Mouse (Mus musculus): ENCODE results near the gene Gbp5.
A peak's percentile ranks its signal among the peaks of the same experiment; 100 is the strongest.
"Not testable (repeated sequence)": the region's sequence is repeated elsewhere in the genome, so short reads cannot be mapped to it uniquely, and the experiment has no call there.

The Gbp5 gene

DNA sequence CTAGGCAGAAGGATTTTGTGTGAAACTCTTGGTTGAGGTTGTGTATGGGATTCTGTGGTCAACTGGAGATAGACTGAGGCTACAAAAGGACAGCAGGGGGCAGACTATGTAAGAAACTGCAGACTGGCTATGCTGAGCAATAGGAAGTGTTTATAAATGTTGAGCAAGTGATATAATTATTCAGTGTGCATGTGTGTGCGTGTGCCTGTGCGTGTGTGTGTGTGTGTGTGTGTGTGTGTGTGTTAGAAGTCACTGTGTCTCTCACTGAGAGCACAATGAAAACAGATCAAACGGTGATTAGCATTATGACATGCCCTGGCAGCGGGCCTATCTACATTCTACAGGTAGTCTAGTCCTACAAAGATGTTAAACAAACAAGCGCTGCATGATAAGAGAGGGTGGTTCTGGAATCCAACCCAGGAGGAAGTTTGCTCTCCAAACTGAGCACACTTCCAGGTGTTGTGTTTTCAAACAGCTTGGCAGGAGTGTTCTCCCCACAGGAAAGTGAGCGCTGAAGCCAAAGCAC, at the start of gene Gbp5:
Gene Gbp5 (plus strand): TSS at position 443 of the 526 bp plus-strand sequence.
- DNase-seq: peak; percentile 40 to 57

DNA sequence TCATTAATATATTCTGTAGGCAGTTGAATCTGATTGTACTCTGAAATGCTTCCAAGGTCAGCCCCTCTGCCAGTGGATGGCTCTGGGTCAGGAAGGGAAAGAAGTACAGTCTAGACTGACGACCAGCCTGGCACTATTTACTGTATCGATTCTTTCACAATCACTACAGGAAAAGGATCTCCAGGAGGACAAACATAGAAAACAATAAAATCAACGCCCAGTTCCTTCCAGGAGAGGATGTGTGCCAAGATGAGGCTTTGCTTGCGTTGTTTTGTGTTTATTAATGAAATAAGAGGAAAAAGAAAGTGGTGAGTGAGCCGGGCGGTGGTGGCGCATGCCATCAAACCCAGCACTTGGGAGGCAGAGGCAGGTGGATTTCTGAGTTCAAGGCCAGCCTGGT, 39.6 kb upstream of the Gbp5 start:
- DNase-seq: no peak

DNA sequence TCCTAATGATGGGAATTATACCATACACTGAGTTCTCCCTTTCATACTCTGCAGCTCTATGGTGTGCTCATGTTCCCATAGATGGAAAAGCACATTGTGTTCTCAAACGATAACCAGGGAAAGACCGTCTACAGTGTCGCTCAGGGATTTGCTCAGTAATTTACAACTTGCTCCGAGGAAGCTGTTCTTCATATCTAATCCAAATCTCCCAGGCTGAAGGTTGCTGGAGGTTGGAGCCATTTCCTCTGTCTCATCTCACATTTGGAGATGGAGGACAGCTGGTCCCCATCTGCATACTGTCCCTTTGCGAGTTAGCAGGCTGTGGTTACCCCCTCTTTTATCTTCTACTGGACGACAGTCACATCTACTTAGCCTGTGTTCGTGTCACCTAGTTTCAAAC, 34.5 kb upstream of the Gbp5 start:
- no peak for DNase-seq

DNA sequence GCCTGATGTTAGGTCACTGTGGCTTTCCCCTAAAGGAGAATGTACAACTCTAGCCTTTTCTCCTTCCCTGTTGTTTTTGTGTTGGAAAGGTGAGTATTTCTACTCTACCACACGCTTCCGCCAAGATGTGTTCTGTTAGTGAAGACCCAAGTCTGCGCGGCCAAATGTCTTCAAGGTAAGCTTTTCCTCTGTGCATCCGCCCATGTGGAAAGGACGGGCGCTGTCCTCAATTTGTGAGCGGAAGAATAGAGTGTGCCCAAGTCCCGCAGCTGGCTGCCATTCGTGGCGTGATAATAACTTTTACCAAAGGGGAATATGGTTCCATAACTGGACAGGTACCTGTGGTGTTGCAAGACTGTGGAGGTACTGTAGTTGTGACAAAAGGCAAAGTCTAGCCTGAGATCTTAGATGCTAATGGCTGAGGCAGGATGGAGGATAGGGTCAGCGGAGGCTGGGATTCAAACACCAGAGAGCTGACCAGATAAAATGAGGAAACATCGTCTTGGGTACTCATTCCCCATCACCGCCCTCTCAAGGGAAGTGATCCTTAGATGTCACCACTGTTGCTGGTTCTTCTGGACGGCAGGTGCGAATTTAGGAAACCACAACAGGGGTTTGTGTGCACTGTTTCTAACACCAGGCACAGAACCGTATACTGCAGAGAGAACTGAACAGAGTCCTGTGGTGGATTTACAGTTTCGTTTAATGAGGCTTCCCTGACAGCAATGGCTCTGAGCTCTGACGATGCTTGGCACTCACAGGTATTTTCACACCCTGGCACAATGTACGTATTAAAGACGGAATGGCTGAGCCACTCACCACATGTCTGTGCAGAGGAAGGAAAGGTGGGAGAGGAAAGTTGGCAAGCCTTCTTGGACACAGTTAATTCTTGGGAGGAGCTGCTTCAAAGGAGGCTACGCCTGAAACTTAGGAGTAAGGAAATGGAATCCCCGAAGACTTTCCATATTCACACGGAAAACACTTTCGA, 30.7 kb upstream of the Gbp5 start:
- no peak for DNase-seq

DNA sequence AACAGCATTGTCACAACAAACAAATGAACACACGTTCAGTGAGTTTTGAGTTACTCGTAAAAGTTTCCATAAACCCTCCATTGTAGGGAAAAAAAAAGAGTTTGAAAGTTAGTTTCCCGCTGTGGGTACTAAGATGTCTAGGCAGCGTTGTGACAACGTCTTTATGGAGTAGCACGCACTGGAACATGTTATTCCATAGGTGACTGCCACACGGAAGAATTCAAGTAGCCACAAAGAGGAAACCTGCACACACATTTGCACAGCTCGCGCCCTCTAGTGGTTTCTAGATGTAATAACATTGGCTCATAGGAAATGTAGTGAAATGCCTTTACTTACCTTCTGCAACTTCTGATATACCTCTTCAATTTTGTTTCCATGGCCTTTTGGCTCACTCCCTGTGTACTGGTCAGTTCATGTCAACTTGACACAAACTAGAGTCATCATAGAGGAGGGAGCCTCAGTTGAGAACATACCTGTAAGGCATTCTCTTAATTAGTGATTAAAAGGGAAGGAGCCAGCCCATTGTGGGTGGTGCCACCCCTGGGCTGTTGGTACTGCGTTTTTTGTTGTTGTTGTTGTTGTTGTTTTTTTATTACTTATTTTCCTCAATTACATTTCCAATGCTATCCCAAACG, 19.3 kb upstream of the Gbp5 start:
- DNase-seq: no peak

DNA sequence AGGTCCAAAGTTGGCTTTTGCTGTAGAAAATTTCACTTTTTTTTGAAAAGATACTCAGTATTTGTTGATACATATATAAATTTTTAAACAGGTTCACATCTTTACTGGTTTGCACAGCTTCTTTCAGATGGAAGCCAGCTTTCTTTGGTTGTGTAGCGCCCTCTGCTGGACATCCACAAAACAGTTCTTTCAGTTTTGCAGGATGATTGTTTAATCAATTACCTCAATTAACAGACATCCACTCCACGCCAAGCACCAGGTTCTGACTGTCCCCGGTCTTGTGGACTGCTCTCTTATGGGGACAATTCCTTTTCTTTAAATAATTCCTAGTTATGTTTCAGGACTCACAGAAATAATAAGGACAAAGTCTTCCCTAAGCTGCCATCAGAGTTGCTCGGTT, 17.9 kb upstream of the Gbp5 start:
- DNase-seq: peak; percentile 41 to 42

DNA sequence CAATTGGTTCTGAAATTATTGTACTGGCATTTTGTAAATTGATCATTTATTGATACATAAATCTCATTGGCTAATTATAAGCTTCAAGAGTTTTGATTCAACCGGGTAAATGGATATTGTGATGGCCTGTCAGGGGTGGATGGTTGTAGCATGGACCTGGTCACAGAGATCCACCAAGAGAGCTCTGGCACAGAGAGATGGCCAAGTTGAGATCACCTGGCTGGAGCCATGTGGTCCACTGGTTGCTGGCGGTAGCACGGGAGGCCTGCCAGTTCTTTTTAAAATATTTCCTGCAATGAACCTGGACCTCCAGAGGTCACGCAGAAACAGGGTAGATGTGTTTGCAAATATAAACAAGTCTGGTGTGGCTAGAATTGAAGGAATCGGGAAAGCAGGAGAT, 15.9 kb upstream of the Gbp5 start:
- no peak for DNase-seq

DNA sequence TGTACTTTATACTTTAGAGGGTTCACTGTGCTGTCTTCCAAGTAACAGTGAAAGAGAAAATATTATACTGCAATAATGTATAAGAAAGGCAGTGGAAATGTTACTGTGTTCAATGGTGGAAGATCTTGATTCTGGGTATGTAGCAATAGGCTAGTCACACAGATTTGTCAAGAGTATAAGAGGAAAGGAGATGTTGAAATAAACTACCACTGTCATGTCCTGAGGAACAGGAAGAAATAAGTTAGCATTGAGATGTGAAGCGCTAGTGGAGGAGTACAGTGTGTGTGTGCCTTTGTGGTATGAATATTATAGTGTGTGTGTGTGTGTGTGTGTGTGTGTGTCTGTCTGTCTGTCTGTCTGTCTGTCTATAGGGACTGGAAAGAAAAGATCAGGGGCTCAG, 15.4 kb upstream of the Gbp5 start:
- DNase-seq: no peak

DNA sequence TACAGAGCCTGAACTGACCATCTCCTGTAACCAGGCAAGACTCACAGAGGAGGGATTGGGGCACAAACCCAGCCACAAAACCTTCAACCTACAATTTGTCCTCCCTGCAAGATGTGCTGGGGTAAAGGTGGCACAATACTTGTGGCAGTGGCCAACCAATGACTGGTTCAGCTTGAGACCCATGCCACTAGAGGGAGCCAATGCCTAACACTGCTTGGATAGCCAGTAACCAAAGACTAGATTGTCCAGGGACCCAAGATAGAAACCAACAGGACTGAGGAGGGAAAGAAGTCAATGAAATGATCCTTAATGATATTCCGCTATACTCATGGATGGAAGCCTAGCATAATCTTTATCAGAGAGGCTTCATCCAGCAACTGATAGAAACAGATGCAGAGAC, 3.3 kb upstream of the Gbp5 start:
- DNase-seq: peak; percentile 63 to 66

DNA sequence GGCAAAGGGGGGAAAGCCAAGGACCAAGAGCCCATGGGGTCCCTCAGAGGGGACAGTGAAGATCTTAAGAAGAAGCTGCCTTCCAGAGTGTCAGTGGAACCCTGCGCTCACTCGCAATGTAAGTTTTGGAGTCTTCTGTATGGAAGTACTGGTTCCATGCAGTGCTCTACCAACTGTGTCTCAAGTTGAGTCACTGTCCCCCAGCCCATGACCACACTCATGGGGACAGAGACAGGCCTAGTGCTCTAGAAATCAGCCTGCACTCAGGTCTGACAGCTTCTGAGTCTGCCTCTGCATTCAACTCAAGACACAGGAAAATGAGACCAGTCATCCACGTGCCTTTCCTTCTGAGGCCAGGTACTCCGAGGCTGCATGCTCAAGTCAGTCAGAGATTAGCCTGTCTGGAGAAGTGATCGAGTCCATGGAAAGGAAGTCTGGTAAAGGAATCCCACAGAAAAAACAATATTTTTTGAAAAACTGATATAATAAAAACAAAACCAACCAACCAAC, 1.4 kb downstream of the Gbp5 start:
- no peak for DNase-seq

DNA sequence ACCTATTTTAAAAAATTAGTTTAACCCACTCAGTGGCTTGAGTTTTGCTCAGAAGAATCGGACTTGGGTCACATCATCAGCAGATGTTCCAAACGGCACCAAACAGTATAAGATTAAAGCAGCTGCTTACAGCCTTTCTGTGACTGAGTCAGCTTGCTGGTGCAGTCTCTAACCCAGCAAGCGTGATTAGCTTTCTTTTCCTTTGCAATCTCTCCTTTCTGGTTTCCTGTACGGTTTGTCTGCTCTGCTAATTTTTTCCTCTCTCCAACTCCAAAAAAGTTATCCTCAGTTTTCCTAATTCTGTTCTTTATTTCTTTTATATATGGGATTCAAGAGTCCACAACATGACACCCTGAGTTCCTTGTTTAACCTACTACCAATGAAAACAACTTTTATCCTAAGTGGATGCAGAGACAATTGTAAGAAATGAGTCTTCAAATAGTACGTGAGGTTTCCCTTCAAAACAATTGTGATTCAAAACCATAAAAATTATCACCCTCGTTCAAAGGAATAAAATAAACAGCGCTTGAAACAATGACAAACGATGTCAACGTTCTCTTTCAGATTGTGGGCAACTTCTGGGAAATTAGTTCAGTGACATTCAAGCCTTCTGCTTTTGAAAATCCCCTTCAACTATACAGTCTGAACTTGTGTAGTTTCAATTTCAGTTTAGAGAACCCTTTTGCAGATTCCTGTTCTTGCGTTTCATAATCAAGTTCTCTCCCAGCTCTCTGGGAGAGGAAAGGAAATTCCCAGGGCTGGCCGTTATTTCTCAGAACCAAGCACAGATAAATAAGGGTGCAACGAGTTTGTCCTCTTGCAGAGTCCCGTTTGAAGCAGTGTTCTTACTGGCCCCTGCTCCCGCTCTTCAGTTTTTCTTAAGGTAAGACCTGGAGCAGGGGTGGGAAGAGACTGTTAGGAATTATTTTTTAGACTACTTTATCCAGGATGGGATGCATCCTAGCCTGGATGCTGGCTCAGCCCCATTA, 2.6 kb downstream of the Gbp5 start:
- DNase-seq: peak in 1 of 2 experiments; percentile 30

DNA sequence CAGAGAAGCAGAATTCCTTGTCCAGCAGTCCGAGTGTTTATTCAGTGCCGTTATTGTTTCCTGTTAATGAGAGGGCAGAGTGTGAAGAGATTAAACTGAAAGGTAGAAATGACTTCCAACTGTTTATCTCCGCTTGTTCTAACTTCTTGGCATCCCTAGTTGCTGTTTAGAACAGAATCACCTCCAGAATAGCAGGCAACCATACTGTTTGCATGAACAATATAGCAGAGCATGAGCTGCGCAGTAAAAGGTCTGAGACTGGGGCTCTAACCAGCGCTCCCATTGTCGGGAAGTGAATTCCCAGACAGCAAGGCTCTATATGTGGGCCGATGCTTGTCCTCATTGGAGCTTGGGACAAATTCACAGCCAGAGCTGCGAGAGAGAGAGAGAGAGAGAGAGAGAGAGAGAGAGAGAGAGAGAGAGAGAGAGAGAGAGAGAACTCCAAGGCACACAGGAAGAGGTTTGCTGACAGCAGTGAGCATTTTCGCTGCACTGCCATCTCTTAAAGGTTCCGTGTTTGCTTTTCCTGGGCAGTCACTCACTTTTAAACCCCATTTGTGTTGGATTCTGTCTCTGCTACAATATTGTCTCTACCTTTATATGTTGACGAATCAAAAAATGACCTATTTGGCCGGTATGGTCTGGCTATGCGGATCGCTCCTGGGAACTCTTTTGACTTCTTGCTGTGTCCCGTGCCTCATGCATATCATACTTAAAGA, 3.5 kb downstream of the Gbp5 start:
- peak; percentile 25 to 27 for DNase-seq

DNA sequence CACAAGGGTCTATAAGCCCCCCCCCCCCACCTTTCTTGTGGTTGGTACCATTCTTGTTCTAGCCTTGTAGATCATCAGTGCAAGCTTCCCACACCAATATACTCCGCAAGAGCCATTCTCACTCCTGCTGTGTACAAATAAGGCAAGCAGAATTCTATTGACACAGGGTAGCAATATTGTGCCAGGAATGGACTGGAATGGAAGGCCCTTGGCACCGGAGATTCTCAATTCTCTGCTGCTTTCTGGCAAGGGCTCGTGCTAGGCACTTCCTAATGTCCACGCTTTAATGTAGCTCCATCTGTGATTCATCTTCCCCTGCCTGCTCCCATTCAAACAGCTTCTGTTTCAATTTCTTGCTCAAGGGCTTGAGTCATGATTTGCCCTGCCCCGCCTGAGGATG, 5.2 kb downstream of the Gbp5 start:
- DNase-seq: no peak

DNA sequence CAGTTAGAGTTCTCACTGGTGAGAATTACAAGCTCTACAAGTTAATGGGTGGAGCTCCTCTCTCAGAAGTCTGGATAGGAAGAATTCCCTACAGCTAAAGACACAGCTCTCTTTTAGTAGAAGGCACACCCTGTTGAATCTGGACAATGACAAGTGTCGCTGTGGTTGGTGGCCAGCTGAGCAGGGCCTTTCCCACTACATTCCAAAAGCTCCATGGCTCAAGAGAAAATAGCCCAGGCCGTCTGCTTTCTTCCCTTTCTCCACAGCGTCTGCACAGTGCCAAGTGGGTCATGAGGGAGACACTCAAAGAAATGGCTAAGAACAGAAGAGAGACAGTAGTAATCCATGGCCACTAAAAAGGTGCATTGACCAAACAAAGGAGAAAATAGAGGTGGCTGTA, 34.3 kb downstream of the Gbp5 start:
- no peak for DNase-seq

DNA sequence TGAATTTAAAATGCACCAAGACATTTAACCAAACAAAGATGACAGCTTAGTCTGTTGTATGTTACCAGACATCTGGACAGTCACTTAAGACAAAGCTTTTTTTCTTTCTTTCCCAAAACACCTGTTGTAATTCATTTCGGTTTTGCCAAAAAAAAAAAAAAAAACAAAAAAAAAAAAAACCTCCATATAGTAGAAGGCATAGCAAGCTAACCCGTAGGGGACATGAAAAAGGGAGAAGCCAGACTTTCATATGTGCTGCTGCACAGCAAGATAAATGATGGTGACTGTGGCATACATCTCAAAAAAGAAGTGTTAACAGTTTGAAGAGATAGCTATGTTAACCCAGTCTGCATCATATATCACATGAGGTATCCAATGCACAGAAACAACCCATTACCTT, 35.8 kb downstream of the Gbp5 start:
- no peak for DNase-seq

DNA sequence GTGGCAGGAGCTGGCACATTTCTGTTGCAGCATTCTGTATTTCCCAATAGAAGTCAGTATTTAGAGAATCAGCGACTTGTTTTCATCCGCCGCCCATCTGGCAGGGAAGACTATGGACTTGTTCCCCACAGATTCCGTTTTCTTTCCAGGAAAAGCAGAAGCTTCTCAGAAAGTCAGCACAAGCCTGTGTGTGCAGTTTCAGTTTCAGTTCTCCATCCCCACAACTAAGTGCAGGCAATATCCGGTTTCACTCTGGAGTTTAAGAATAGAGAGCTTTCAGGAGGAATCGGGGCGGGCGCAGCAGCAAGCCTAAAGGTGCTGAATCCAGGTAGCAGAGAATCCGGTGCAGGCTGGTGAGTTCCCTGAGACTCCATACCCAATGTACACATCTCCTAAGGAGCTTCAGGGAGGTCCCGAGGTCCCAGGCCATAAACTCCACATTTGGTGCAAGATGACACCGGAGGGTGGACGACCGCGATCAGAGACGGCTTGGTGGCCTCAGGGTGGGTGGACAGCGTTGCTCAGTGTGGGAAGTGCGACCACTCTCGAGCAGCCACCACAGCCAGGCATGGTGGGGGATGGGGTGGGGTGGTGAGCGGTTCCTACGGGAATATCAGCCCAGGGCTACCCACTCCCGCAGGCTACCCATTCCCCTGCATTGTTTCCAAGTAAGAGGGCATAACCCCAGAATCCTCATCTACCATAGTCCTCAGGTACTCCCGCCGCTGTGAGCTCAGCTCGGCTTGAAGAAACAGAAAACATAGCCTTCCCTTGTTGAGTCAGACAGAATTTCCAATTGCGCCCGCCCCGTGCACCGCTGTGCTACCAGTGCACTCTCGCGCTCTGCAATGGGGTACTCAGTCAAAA, 36.5 kb downstream of the Gbp5 start, which contains the start of gene Gbp7:
Gene Gbp7 (plus strand): TSS at position 256 of the 867 bp plus-strand sequence.
- DNase-seq: peak; percentile 50 to 53

DNA sequence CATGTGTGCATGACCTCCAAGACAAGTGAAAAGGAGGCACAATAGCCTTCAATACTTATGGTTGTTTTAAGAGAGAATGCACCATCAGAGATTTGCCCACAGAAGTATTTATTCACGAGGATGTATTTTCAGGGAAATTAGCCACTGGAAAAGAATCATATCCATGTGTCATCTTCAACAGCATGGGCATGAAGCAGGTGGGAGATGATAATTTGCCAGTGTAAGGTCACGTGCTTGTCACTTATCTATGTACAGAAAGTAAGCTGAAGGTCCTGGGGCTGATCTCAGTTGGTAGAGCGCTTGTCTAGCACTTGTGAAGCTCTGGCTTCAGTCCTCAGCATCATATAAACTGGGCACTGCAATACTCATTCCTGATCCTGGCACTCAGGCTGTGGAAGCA, 37.8 kb downstream of the Gbp5 start:
- no peak for DNase-seq

DNA sequence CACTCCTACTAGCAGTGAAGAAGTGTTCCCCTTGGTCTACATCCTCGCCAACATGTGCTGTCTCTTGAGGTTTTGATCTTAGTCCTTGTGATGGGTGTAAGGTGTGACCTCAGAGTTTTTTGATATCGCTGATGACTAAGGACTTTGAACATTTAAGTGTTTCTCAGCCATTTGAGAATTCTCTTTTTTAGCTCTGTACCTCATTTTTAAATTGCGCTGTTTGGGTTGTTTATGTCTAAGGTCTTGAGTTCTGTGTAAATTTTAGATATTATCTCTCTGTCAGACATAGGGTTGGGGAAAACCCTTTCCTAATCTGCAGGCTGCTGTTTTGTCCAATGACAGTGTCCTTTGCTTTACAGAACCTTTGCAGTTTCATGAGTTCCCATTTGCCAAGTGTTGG, 39.4 kb downstream of the Gbp5 start:
- DNase-seq: no peak

DNA sequence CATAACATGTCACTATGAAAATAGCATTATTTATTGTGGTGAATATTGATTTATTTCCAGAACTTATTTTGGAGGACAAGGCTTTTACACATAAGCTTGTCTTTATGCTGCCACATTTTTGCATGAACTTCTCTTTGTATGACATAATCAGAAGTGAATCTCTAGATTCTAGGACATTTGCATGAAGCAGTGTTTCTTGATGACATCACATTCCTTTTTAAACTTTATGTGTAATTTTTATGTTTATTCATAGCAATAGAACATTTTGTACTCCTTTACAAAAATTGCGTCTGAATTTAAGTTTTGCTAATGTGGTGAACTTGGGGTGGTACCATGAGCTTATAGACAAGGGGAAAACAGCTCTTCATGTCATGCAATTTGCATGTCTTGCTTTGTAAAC, 41.9 kb downstream of the Gbp5 start:
- no peak for DNase-seq

DNA sequence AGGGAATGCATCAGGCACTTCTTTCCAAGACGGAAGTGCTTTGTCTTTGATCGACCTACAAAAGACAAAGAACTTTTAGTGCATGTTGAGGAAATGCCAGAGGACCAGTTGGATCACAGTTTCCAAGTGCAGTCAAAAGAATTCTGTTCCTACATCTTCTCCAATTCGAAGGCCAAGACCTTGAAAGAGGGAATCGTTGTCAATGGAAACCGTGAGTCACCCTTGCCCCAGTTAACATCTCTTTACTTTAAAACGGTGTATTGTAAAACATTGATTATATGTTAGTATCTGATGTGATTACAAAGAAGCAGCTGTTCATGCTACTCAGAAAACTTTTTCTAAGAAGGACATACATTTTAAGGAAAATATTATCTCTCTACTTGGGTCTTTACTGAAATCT, 47.6 kb downstream of the Gbp5 start:
- DNase-seq: no peak

DNA sequence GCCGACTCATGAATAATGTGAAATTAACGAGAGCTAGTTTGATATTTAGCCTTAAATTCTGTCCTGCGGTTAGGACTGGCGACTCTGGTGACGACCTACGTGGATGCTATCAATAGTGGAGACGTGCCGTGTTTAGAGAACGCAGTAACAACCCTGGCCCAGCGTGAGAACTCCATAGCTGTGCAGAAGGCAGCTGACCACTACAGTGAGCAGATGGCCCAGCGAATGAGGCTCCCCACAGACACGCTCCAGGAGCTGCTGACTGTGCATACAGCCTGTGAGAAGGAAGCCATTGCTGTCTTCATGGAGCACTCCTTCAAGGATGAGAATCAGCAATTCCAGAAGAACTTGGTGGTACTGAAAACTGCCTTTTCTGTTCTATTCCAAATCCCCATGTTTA, 49.0 kb downstream of the Gbp5 start:
- not testable (repeated sequence) for DNase-seq

Measured in thymus, postnatal 36 days (tissue).